Mouse (Mus musculus): Measurements from ENCODE around the gene Shmt2. TPM values are rescaled to one million over a fixed set of nuclear protein-coding genes. Genes with fewer than 3 reads are reported as not detected.

The Shmt2 gene
- polyA plus RNA-seq, 1 experiment: 67.4 TPM

DNA sequence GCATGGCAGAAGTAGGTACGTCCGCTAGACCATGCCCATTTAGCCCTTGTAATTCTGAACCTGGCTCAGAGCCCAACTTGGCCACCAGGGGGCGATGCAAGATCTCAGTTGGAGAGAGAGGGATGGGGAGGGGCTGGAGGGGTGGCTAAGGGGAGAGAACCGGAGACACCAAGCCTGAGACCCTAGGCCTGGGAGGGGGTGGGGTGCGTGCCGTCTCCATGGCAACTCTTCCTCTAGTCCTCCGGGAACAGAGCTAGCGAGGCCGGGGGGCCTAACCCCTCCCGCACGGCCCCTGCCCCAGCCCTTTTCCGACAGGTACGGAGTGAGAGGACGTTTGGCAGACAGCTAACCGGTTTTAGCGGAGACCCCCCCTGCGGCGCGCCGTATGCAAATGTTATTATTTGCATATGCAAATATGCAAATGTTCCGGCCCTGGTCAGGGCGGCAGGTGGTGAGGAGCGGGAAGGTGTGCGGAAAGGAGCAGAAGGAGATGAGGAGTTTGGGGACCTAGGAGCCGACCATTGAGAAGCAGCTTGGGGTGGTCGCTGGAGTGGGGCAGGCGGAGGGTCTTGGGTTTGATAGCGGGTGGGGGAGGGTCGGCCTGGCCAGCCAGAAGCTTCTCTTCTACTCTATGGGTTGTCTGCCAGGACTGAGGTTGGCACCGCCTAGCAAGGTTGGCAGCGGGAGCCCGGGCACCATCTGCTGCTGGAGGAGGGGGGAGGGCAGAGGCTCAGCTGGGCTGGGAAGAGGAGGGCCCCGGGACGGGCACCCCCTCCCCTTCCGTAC is 13.0 kb downstream of the Shmt2 start:
- Histone ChIP-seq H3K4me3 (ENCODE audit: low read depth, low read length) (peak overlapping the region; percentile 53), H3K9me3 (replicated peaks; ENCODE audit: control insufficient read depth, insufficient read depth, low read length, poor library complexity, severe bottlenecking) (no peaks in the 10 kb centered on the region), H3K36me3 (ENCODE audit: control insufficient read depth, insufficient read depth, low read length, poor library complexity, severe bottlenecking) (no peaks in the 10 kb centered on the region), H3K27me3 (ENCODE audit: control insufficient read depth, insufficient read depth, low read length, poor library complexity, severe bottlenecking) (no peaks in the 10 kb centered on the region), H3K4me1 (ENCODE audit: control insufficient read depth, insufficient read depth, low read length) (peaks cover 3% of the 10 kb centered on the region), H3K27ac (ENCODE audit: insufficient read depth, low read length) (no peak overlapping the region), H3K9ac (ENCODE audit: low read depth, poor library complexity, severe bottlenecking) (peak overlapping the region; percentile 38)
- TF ChIP-seq EP300 (IDR thresholded peaks at IDR 0.05; ENCODE audit: insufficient read depth, low read depth, low read length): peak; percentile 75; the same call in 1 of the 2 replicates
- TF ChIP-seq CTCF (IDR thresholded peaks at IDR 0.05; ENCODE audit: low read depth, low read length): peak; percentile 89
- TF ChIP-seq POLR2A (IDR thresholded peaks at IDR 0.05; ENCODE audit: insufficient read depth, low read length): peak; percentile 41

DNA sequence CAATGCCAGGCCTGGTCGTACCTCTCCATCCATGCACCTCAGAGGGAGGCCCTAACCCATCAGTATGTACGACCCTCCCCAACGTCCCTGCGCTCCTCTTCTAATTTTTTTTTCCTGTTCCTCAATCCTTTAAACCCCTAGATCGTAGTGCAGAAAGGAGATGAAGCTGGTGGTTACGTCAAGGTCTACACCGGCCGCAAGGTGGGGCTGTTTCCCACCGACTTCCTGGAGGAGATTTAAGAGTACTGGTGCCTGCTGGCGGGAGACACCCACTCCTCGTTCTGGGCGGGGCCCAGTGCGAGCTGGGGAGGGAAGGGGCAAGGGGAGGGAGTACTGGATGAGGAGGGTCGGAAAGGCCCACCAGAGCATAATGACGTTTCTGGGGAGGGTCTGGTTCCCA is 14.0 kb downstream of the Shmt2 start:
- H3K9ac ChIP-seq (ENCODE audit: low read depth, poor library complexity, severe bottlenecking): peak overlapping the region; percentile 13; the same call in 1 of the 2 replicates

DNA sequence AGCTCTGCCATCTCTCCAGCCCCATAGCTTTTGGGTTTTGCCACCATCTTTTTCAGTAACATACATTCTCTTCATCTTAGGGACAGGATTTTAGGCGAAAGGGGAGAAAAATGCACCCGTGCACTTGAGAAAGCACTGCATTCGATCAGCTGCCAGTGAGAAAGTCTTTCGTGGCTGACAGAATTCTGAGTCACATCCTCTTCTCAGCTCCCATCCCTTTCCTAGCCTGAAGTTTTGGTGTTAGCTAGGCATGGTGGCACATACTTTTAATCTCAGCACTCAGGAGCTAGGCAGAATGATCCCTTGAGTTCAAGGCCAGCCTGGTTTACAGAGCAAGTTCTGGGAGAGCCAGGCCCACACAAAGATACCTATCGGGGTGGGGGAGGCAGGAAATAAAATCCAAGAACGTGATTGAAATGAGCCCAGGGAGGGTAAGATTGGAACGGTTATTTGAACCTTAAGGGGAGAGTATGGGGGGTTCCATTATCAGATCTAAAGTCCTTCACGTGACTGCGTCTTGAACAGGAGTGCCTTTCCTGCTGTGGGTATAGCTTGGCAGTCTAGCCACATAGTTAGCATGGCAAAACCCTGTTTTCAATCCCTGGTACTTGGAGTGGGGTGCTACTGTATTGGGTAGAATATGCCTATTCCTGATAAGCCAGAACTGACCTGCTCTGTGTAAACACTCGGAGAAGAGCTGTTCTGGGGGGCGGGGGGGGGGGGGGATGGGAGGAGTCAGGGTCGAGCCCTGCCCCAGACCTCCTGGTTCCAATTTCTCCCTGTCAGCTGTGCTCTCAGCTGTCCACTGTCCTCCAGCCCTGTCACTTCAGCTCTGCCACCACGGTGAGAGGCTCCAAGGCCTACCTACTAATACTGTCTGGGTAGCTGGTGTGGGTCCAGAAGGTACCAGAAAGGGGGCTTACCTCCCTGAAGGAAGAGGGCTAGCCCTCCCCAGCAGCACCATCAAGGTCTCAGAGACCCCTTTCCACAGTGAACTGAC is 21.1 kb downstream of the Shmt2 start, which contains the start of gene Stac3:
Gene Stac3, plus strand, starts transcription at position 793 of the 1,000 bp plus-strand sequence.
- TF ChIP-seq POLR2A (IDR thresholded peaks at IDR 0.05; ENCODE audit: insufficient read depth, low read length) (no peak), CTCF (IDR thresholded peaks at IDR 0.05; ENCODE audit: low read depth, low read length) (no peak), EP300 (IDR thresholded peaks at IDR 0.05; ENCODE audit: insufficient read depth, low read depth, low read length) (no peak)
- no peaks in the 10 kb centered on the region for H3K9me3 ChIP-seq (replicated peaks; ENCODE audit: control insufficient read depth, insufficient read depth, low read length, poor library complexity, severe bottlenecking)
- H3K4me1 ChIP-seq (ENCODE audit: control insufficient read depth, insufficient read depth, low read length): no peaks in the 10 kb centered on the region
- no peaks in the 10 kb centered on the region for H3K36me3 ChIP-seq (ENCODE audit: control insufficient read depth, insufficient read depth, low read length, poor library complexity, severe bottlenecking)
- H3K27ac ChIP-seq (ENCODE audit: insufficient read depth, low read length): no peak within 1 kb of the TSS
- no peak within 1 kb of the TSS for H3K4me3 ChIP-seq (ENCODE audit: low read depth, low read length)
- H3K27me3 ChIP-seq (ENCODE audit: control insufficient read depth, insufficient read depth, low read length, poor library complexity, severe bottlenecking): no peaks in the 10 kb centered on the region
- H3K9ac ChIP-seq (ENCODE audit: low read depth, poor library complexity, severe bottlenecking): no peak within 1 kb of the TSS

More for the DNA sequence above, 14.0 kb downstream of the Shmt2 start:
- H3K27ac ChIP-seq (ENCODE audit: insufficient read depth, low read length): no peak overlapping the region
- no peaks in the 10 kb centered on the region for H3K27me3 ChIP-seq (ENCODE audit: control insufficient read depth, insufficient read depth, low read length, poor library complexity, severe bottlenecking)
- no peaks in the 10 kb centered on the region for H3K9me3 ChIP-seq (replicated peaks; ENCODE audit: control insufficient read depth, insufficient read depth, low read length, poor library complexity, severe bottlenecking)
- TF ChIP-seq CTCF (IDR thresholded peaks at IDR 0.05; ENCODE audit: low read depth, low read length) (peak; percentile 88), EP300 (IDR thresholded peaks at IDR 0.05; ENCODE audit: insufficient read depth, low read depth, low read length) (0 out of 2 replicates have a peak, but pooled peaks have one; percentile 32), POLR2A (IDR thresholded peaks at IDR 0.05; ENCODE audit: insufficient read depth, low read length) (no peak)
- H3K4me1 ChIP-seq (ENCODE audit: control insufficient read depth, insufficient read depth, low read length): peaks cover 3% of the 10 kb centered on the region
- H3K36me3 ChIP-seq (ENCODE audit: control insufficient read depth, insufficient read depth, low read length, poor library complexity, severe bottlenecking): no peaks in the 10 kb centered on the region
- peak overlapping the region; percentile 59 for H3K4me3 ChIP-seq (ENCODE audit: low read depth, low read length)

DNA sequence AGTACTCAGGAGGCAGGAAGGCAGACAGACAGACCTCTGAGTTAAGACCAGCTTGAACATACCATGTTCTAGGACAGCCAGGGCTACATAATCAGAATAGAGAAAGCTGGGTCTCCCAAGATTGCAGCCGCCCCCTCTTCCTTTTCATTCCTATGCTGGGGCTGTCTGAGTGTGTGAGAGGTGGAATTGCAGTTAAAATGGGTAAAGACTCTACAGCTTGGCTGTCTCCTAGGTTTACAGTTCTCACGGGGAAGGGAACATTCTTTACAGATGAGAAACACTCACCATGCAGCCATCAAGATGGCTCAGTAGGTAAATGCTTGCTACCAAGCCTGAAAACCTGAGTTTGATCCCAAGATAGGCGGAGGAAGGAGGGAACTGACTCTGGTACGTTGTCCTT is 22.2 kb downstream of the Shmt2 start:
- no peaks in the 10 kb centered on the region for H3K36me3 ChIP-seq (ENCODE audit: control insufficient read depth, insufficient read depth, low read length, poor library complexity, severe bottlenecking)
- no peak overlapping the region for H3K27ac ChIP-seq (ENCODE audit: insufficient read depth, low read length)
- no peak for TF ChIP-seq CTCF (IDR thresholded peaks at IDR 0.05; ENCODE audit: low read depth, low read length)
- TF ChIP-seq POLR2A (IDR thresholded peaks at IDR 0.05; ENCODE audit: insufficient read depth, low read length): no peak
- TF ChIP-seq EP300 (IDR thresholded peaks at IDR 0.05; ENCODE audit: insufficient read depth, low read depth, low read length): no peak
- no peak overlapping the region for H3K9ac ChIP-seq (ENCODE audit: low read depth, poor library complexity, severe bottlenecking)
- H3K4me1 ChIP-seq (ENCODE audit: control insufficient read depth, insufficient read depth, low read length): no peaks in the 10 kb centered on the region
- H3K27me3 ChIP-seq (ENCODE audit: control insufficient read depth, insufficient read depth, low read length, poor library complexity, severe bottlenecking): no peaks in the 10 kb centered on the region
- no peak overlapping the region for H3K4me3 ChIP-seq (ENCODE audit: low read depth, low read length)
- H3K9me3 ChIP-seq (replicated peaks; ENCODE audit: control insufficient read depth, insufficient read depth, low read length, poor library complexity, severe bottlenecking): no peaks in the 10 kb centered on the region

DNA sequence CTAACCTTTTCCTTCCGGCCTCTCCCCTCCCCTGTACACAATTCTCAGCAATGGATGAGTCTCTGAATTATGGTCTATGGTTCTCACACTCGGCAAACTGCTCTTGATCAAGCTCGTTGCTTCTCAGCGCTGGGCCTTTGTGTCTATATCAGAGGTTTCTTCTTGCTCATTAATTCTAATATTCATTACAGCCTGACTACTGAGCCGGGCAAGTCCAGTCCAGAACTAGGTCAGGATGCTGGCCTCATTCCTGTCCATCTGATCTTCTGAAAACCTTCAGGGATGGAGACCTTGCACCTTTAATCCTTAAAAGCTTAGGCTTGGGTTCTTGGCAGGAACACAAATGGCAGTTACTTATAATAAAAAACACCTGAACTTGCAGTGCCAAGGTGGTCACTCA is 22.7 kb downstream of the Shmt2 start:
- Histone ChIP-seq H3K27me3 (ENCODE audit: control insufficient read depth, insufficient read depth, low read length, poor library complexity, severe bottlenecking) (no peaks in the 10 kb centered on the region), H3K36me3 (ENCODE audit: control insufficient read depth, insufficient read depth, low read length, poor library complexity, severe bottlenecking) (no peaks in the 10 kb centered on the region), H3K4me1 (ENCODE audit: control insufficient read depth, insufficient read depth, low read length) (no peaks in the 10 kb centered on the region), H3K27ac (ENCODE audit: insufficient read depth, low read length) (no peak overlapping the region), H3K9ac (ENCODE audit: low read depth, poor library complexity, severe bottlenecking) (no peak overlapping the region), H3K9me3 (replicated peaks; ENCODE audit: control insufficient read depth, insufficient read depth, low read length, poor library complexity, severe bottlenecking) (no peaks in the 10 kb centered on the region), H3K4me3 (ENCODE audit: low read depth, low read length) (no peak overlapping the region)
- TF ChIP-seq EP300 (IDR thresholded peaks at IDR 0.05; ENCODE audit: insufficient read depth, low read depth, low read length) (no peak), POLR2A (IDR thresholded peaks at IDR 0.05; ENCODE audit: insufficient read depth, low read length) (no peak), CTCF (IDR thresholded peaks at IDR 0.05; ENCODE audit: low read depth, low read length) (no peak)

All from ES-Bruce4 (cell line).